Mouse (Mus musculus): ENCODE data around the gene Rac2. TPM values are rescaled to one million over a fixed set of nuclear protein-coding genes. Genes with fewer than 3 reads are reported as not detected.
A peak's percentile ranks its signal among the peaks of the same experiment; 100 is the strongest.

The Rac2 gene
- polyA plus RNA-seq, 1 experiment from 2014 or later: 13.0 TPM

GRCm38 (mm10) chr15:78541606-78542005 lies 31.0 kb downstream of the Rac2 start:
- Histone ChIP-seq H3K27me3 (ENCODE audit: insufficient read depth, poor library complexity, severe bottlenecking) (peaks cover 91% of the 10 kb centered on the region), H3K36me3 (no peaks in the 10 kb centered on the region), H3K9me3 (no peaks in the 10 kb centered on the region), H3K4me1 (peaks cover 24% of the 10 kb centered on the region), H3K27ac (no peak overlapping the region), H3K4me3 (no peak overlapping the region)
- WGBS: 46% methylated on average over 3 of the region's 3 CpGs
- no peak for DNase-seq (ENCODE audit: low spot score)

- no peak for DNase-seq (ENCODE audit: low spot score)
- WGBS: 70% methylated on average over 3 of the region's 3 CpGs
- peaks cover 24% of the 10 kb centered on the region for H3K4me1 ChIP-seq
- H3K9me3 ChIP-seq: no peaks in the 10 kb centered on the region
- peaks cover 86% of the 10 kb centered on the region for H3K27me3 ChIP-seq (ENCODE audit: insufficient read depth, poor library complexity, severe bottlenecking)
- no peak overlapping the region for H3K4me3 ChIP-seq
- H3K36me3 ChIP-seq: no peaks in the 10 kb centered on the region
- no peak overlapping the region for H3K27ac ChIP-seq
Observed at GRCm38 (mm10) chr15:78541036-78541435, 31.5 kb downstream of the Rac2 start.

DNA sequence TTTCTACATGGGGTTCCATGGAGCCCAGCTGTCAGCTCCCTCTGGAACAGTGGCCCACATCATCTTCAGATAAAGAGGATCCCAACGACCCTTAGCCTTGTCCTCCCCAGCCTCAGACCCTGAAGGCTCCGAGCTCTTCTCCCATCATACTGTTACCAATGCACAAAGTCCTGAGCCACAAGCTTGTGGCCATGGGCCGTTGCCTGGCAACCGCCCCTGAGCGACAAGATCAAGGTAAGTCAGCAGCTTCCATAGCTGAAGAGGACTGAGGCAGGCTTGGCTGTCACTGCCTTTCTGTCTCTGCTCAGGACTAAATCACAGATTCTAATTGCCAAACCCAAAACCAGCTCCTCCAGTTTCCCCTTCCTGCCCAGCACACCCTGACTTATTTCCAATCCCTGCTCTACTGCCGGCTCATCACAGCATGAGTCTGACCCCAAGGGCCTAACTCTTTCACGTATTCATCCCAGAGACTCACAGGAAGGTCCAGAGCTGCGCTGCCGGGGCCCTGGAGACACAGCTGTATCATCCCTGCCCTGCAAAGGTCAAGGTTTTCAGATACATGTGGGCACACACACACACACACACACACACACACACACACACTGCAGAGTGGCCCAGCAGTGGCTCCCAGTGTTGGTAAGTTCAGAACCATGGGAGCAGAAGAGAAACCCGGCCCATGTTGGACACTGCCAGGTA lies 36.7 kb downstream of the Rac2 start:
- H3K9me3 ChIP-seq: no peaks in the 10 kb centered on the region
- peaks cover 11% of the 10 kb centered on the region for H3K4me1 ChIP-seq
- H3K36me3 ChIP-seq: no peaks in the 10 kb centered on the region
- H3K27me3 ChIP-seq (ENCODE audit: insufficient read depth, poor library complexity, severe bottlenecking): peaks cover 47% of the 10 kb centered on the region
- WGBS: 52% methylated on average over 10 of the region's 10 CpGs
- H3K27ac ChIP-seq: no peak overlapping the region
- DNase-seq (ENCODE audit: low spot score): no peak
- no peak overlapping the region for H3K4me3 ChIP-seq

- H3K4me1 ChIP-seq: peaks cover 35% of the 10 kb centered on the region
- H3K36me3 ChIP-seq: no peaks in the 10 kb centered on the region
- DNase-seq (ENCODE audit: low spot score): no peak
- no peak overlapping the region for H3K27ac ChIP-seq
- 71% methylated on average over 10 of the region's 10 CpGs for WGBS
- H3K4me3 ChIP-seq: no peak overlapping the region
- H3K27me3 ChIP-seq (ENCODE audit: insufficient read depth, poor library complexity, severe bottlenecking): peaks cover 27% of the 10 kb centered on the region
- H3K9me3 ChIP-seq: no peaks in the 10 kb centered on the region
Observed at GRCm38 (mm10) chr15:78533346-78533835, 39.2 kb downstream of the Rac2 start.

DNA sequence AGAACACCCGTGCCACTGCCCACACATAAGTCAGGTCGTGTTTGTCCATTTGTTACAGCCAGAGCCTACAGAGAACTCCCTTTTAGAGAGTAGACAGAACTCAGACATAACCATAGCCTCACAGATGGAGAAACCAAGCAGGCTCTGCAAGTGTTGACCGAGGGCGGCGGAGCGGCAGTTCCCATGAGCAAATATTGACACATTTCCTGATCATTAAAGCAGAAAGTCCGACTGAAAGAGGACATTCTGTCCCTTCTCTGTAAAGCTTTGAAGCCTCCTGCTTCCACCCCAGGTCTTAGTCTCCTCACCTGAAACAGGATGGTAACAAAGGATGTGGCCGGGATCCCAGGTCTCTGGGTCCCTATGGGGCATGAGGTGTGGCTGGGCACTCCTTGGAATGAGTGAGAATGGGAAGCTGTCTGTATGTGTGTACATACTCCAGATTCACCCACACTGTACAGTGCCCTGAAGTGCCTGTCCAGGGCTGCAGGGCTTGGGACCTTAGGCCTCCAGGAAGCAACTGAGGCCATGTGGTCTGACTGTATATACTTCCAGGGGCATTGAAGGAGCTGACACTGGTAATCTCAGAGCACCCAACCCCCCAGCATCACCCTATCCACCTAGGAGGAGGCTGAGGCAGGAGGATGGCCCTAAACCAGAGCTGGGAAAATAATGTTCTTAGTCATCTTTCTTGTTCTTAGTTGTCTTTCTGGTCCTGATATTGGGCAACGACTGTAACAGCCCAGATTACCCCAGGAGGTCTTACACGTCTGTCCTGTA lies 39.8 kb downstream of the Rac2 start:
- Histone ChIP-seq H3K36me3 (no peaks in the 10 kb centered on the region), H3K27me3 (ENCODE audit: insufficient read depth, poor library complexity, severe bottlenecking) (peaks cover 21% of the 10 kb centered on the region), H3K4me1 (peaks cover 37% of the 10 kb centered on the region), H3K4me3 (no peak overlapping the region), H3K27ac (no peak overlapping the region; the same call in 1 of the 2 replicates), H3K9me3 (no peaks in the 10 kb centered on the region)
- no peak for DNase-seq (ENCODE audit: low spot score)
- 67% methylated on average over 10 of the region's 10 CpGs for WGBS

DNA sequence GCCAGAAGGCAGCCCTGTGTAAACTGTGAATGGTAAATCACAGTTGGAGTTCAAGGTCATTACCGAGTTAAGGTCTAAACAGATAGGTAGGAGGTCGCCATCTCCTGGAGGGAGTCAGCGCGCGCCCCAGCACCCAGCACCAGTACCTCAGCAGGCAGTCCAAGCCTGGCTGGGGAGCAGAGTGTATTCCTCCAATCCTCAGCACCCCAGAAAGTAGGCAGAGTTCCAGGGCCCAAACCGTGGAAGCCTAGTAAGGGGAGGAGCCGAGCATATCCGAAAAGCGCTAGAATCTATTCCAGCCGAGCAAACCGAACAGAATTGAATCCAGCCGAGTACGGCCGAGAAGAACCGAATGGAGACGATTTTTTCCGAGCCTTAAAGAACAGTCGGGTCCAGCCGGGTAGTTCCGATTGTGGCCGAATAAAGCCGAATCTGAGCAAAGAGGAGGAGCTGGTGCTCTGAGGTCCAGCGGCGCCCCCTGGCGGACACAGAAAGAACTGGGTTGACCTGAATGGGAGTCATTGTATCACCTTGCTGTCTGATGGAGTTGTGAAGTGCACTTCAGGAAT lies 40.6 kb downstream of the Rac2 start:
- no peaks in the 10 kb centered on the region for H3K36me3 ChIP-seq
- H3K4me1 ChIP-seq: peaks cover 44% of the 10 kb centered on the region
- peak; percentile 96 for DNase-seq (ENCODE audit: low spot score)
- WGBS: under 1% methylated on average over 25 of the region's 25 CpGs
- H3K4me3 ChIP-seq: peak overlapping the region; percentile 54
- H3K27ac ChIP-seq: peak overlapping the region; percentile 90
- peaks cover 15% of the 10 kb centered on the region for H3K27me3 ChIP-seq (ENCODE audit: insufficient read depth, poor library complexity, severe bottlenecking)
- no peaks in the 10 kb centered on the region for H3K9me3 ChIP-seq

DNA sequence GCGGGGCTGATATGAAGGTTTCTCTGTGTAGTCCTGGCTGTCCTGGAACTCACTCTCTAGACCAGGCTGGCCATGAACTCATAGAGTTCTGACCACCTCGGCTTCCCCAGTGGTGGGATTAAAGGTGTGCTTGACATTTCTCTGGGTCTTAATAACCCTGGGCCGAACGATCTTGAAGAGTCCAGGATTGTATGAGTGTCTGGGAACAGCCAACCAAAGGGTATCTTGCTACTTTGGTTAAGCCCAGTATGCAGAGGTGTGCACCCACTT lies 41.2 kb downstream of the Rac2 start:
- WGBS: 70% methylated on average over 4 of the region's 4 CpGs
- no peaks in the 10 kb centered on the region for H3K9me3 ChIP-seq
- H3K36me3 ChIP-seq: no peaks in the 10 kb centered on the region
- H3K27ac ChIP-seq: peak overlapping the region; percentile 90
- H3K4me1 ChIP-seq: peaks cover 44% of the 10 kb centered on the region
- peak overlapping the region; percentile 54 for H3K4me3 ChIP-seq
- peaks cover 11% of the 10 kb centered on the region for H3K27me3 ChIP-seq (ENCODE audit: insufficient read depth, poor library complexity, severe bottlenecking)
- no peak for DNase-seq (ENCODE audit: low spot score)

DNA sequence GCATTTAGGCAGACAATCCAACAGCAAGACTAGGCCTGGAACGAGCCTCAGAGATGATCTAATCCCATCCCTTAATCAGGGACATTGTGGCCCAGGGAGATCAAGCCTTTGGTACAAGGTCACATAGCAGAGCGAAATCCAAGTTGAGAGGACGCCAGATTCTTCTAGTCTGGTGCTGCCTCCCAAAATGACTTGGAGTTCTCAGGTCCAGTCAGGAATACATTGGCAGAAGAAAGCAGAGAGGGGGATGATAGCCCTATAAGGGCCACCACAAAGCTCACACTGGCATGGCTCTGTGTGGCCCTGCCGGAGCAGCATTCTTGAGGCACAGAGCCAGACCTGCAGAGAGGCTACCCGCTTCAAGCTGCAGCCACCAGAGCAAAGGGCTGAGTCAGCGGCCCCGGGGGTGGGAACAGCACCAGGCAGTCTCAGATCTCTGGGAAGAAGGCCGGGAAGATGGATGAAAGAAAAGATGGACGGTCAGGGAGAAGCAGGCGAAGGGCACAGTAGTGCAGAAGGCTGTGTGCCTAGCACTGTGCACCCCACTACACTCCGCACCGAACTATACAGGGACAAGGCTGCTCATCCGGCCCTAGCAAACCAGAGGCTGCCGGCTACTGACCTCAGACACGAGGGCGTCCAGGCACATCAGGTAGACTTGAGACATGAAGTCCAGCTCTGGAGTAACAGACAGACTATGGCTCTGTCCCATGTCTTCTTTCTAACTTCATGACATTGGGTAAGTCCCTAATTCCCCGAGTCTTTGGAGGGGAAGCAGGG lies 41.7 kb downstream of the Rac2 start, which contains the start of gene C1qtnf6:
Gene C1qtnf6, minus strand, starts transcription at position 746 of the 780 bp plus-strand sequence.
- Histone ChIP-seq H3K27ac (peak within 1 kb of the TSS; percentile 90), H3K4me3 (peak within 1 kb of the TSS; percentile 54), H3K4me1 (peaks cover 44% of the 10 kb centered on the region), H3K9me3 (no peaks in the 10 kb centered on the region), H3K27me3 (ENCODE audit: insufficient read depth, poor library complexity, severe bottlenecking) (peaks cover 11% of the 10 kb centered on the region), H3K36me3 (no peaks in the 10 kb centered on the region)
- WGBS: 64% methylated on average over 17 of the region's 17 CpGs
- no peak for DNase-seq (ENCODE audit: low spot score)

DNA sequence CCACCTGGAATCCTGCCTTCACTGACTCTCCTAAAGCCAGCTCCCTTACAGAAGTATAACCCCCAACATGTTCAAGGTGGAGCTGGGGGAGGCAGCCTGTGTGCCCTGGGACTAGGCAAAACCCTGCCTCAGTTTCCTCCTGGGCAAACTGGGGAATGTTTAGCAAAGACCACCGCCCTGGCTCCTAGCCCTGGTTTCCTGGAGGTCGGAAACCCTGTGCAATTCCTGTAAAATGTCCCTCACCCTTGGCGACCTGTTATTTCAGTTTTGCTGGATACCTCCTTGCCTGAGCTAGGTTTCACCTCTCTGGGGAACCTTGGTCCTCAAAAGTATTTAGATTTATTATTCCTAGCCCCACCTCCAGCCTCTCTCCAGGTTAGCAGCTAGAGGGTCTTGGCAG lies 42.4 kb downstream of the Rac2 start:
- Histone ChIP-seq H3K9me3 (no peaks in the 10 kb centered on the region), H3K36me3 (peaks cover 1% of the 10 kb centered on the region), H3K4me3 (peak overlapping the region; percentile 58; the same call in 1 of the 2 replicates), H3K4me1 (peaks cover 44% of the 10 kb centered on the region), H3K27me3 (ENCODE audit: insufficient read depth, poor library complexity, severe bottlenecking) (peaks cover 11% of the 10 kb centered on the region), H3K27ac (peak overlapping the region; percentile 90)
- WGBS: 56% methylated on average over 3 of the region's 3 CpGs
- no peak for DNase-seq (ENCODE audit: low spot score)

- DNase-seq (ENCODE audit: low spot score): peak; percentile 84
- Histone ChIP-seq H3K27ac (peak overlapping the region; percentile 90), H3K36me3 (peaks cover 5% of the 10 kb centered on the region), H3K27me3 (ENCODE audit: insufficient read depth, poor library complexity, severe bottlenecking) (peaks cover 16% of the 10 kb centered on the region), H3K4me1 (peaks cover 50% of the 10 kb centered on the region), H3K9me3 (no peaks in the 10 kb centered on the region), H3K4me3 (peak overlapping the region; percentile 58)
- WGBS: 2% methylated on average over 15 of the region's 15 CpGs
Observed at GRCm38 (mm10) chr15:78529428-78529990, 43.1 kb downstream of the Rac2 start.

GRCm38 (mm10) chr15:78528726-78529411 lies 43.7 kb downstream of the Rac2 start:
- Histone ChIP-seq H3K4me1 (peaks cover 55% of the 10 kb centered on the region), H3K27me3 (ENCODE audit: insufficient read depth, poor library complexity, severe bottlenecking) (peaks cover 22% of the 10 kb centered on the region), H3K4me3 (peak overlapping the region; percentile 58), H3K27ac (peak overlapping the region; percentile 90), H3K36me3 (peaks cover 5% of the 10 kb centered on the region), H3K9me3 (no peaks in the 10 kb centered on the region)
- WGBS: 36% methylated on average over 11 of the region's 11 CpGs
- no peak for DNase-seq (ENCODE audit: low spot score)

DNA sequence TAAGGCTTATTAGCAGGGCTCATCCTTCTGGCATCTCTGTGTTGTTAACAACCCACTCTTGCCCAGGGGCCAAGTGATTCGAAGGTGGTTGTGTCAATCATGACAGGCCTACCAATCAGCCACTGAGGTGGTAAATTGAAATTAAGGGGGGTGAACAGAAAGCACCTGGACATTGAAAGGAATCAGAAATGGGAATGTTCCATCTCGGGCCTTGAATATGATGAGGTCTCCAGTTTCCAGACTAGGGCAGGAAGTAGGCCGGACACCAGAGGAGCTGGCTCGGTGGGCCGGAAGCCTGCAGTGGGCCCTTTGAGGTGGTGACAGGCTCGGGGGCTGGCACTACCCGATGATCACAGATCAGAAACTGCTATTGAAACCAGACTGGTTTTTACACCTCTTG lies 44.6 kb downstream of the Rac2 start:
- H3K4me1 ChIP-seq: peaks cover 55% of the 10 kb centered on the region
- no peaks in the 10 kb centered on the region for H3K9me3 ChIP-seq
- peaks cover 26% of the 10 kb centered on the region for H3K27me3 ChIP-seq (ENCODE audit: insufficient read depth, poor library complexity, severe bottlenecking)
- WGBS: 61% methylated on average over 7 of the region's 7 CpGs
- no peak overlapping the region for H3K4me3 ChIP-seq
- peak overlapping the region; percentile 90; the same call in 1 of the 2 replicates for H3K27ac ChIP-seq
- DNase-seq (ENCODE audit: low spot score): peak; percentile 83
- H3K36me3 ChIP-seq: peaks cover 5% of the 10 kb centered on the region
